Mouse (Mus musculus): ENCODE measurements around the gene Sdccag8. TPM values are rescaled to one million over a fixed set of nuclear protein-coding genes. Genes with fewer than 3 reads are reported as not detected.

The Sdccag8 gene
- total RNA-seq, 2 experiments from 2014 or later = 14.3 to 16.4 TPM

GRCm38 (mm10) chr1:176996166-176996565, 181.7 kb downstream of the Sdccag8 start:
- intact Hi-C loops (cut with DNase I) = loop anchor here (5.0 kb wide), 1 partner anchor 191 kb away; no protein-coding TSS in a partner anchor

GRCm38 (mm10) chr1:176996630-176997201, 182.3 kb downstream of the Sdccag8 start:
- intact Hi-C loops (cut with DNase I) = loop anchor here (5.0 kb wide), 1 partner anchor 191 kb away; no protein-coding TSS in a partner anchor

More at GRCm38 (mm10) chr1:176996166-176996565, 181.7 kb downstream of the Sdccag8 start:
- no peak for DNase-seq (ENCODE audit: low spot score in 2 of 2)

GRCm38 (mm10) chr1:176997254-176997653, 182.8 kb downstream of the Sdccag8 start:
- DNase-seq (ENCODE audit: low spot score in 2 of 2) = no peak
- intact Hi-C loops (cut with DNase I) = loop anchor here (5.0 kb wide), 1 partner anchor 190 kb away; no protein-coding TSS in a partner anchor

More at GRCm38 (mm10) chr1:176996630-176997201, 182.3 kb downstream of the Sdccag8 start:
- DNase-seq (ENCODE audit: low spot score in 2 of 2) = peak; percentile 61 to 79

GRCm38 (mm10) chr1:176997711-176998689, 183.5 kb downstream of the Sdccag8 start:
- intact Hi-C loops (cut with DNase I) = loop anchor here (5.0 kb wide), 1 partner anchor 189 kb away; no protein-coding TSS in a partner anchor
- DNase-seq (ENCODE audit: low spot score in 2 of 2) = no peak

GRCm38 (mm10) chr1:176999011-176999410, 184.6 kb downstream of the Sdccag8 start:
- intact Hi-C loops (cut with DNase I) = loop anchor here (5.0 kb wide), 1 partner anchor 188 kb away; no protein-coding TSS in a partner anchor
- DNase-seq (ENCODE audit: low spot score in 2 of 2) = no peak

- intact Hi-C loops (cut with DNase I) = no loop called here
- no peak for DNase-seq (ENCODE audit: low spot score in 2 of 2)
Observed at GRCm38 (mm10) chr1:177002951-177003350, 188.5 kb downstream of the Sdccag8 start.

- intact Hi-C loops (cut with DNase I) = no loop called here
- DNase-seq (ENCODE audit: low spot score in 2 of 2) = no peak
Observed at GRCm38 (mm10) chr1:177004041-177004741, 189.7 kb downstream of the Sdccag8 start.

GRCm38 (mm10) chr1:177007405-177007804, 192.9 kb downstream of the Sdccag8 start:
- intact Hi-C loops (cut with DNase I) = no loop called here
- DNase-seq (ENCODE audit: low spot score in 2 of 2) = no peak

GRCm38 (mm10) chr1:177008777-177009176, 194.3 kb downstream of the Sdccag8 start:
- no peak for DNase-seq (ENCODE audit: low spot score in 2 of 2)
- intact Hi-C loops (cut with DNase I) = no loop called here

- intact Hi-C loops (cut with DNase I) = no loop called here
Observed at GRCm38 (mm10) chr1:177010041-177010440, 195.6 kb downstream of the Sdccag8 start.

GRCm38 (mm10) chr1:177010607-177011302, 196.3 kb downstream of the Sdccag8 start:
- no peak for DNase-seq (ENCODE audit: low spot score in 2 of 2)
- intact Hi-C loops (cut with DNase I) = no loop called here

More at GRCm38 (mm10) chr1:177010041-177010440, 195.6 kb downstream of the Sdccag8 start:
- DNase-seq (ENCODE audit: low spot score in 2 of 2) = no peak

- intact Hi-C loops (cut with DNase I) = no loop called here
- DNase-seq (ENCODE audit: low spot score in 2 of 2) = no peak
Observed at GRCm38 (mm10) chr1:177011688-177012087, 197.2 kb downstream of the Sdccag8 start.

- no peak for DNase-seq (ENCODE audit: low spot score in 2 of 2)
- intact Hi-C loops (cut with DNase I) = no loop called here
Observed at GRCm38 (mm10) chr1:177012774-177013173, 198.3 kb downstream of the Sdccag8 start.

- DNase-seq (ENCODE audit: low spot score in 2 of 2) = no peak
- intact Hi-C loops (cut with DNase I) = no loop called here
Observed at GRCm38 (mm10) chr1:177013313-177013712, 198.9 kb downstream of the Sdccag8 start.

- intact Hi-C loops (cut with DNase I) = no loop called here
- no peak for DNase-seq (ENCODE audit: low spot score in 2 of 2)
Observed at GRCm38 (mm10) chr1:177013776-177014175, 199.3 kb downstream of the Sdccag8 start.

GRCm38 (mm10) chr1:177014346-177014745, 199.9 kb downstream of the Sdccag8 start:
- peak in 1 of 2 experiments; percentile 61 for DNase-seq (ENCODE audit: low spot score in 2 of 2)
- intact Hi-C loops (cut with DNase I) = no loop called here

- DNase-seq (ENCODE audit: low spot score in 2 of 2) = no peak
- intact Hi-C loops (cut with DNase I) = no loop called here
Observed at GRCm38 (mm10) chr1:177014921-177015439, 200.5 kb downstream of the Sdccag8 start.

GRCm38 (mm10) chr1:177015917-177016316, 201.5 kb downstream of the Sdccag8 start:
- intact Hi-C loops (cut with DNase I) = no loop called here
- no peak for DNase-seq (ENCODE audit: low spot score in 2 of 2)

GRCm38 (mm10) chr1:177016729-177017128, 202.3 kb downstream of the Sdccag8 start:
- DNase-seq (ENCODE audit: low spot score in 2 of 2) = no peak
- intact Hi-C loops (cut with DNase I) = no loop called here
